Comparison of ENCODE assay signal across 23 mouse cellular contexts in genomic region chr3:24486456-24487112, GRCm38 (mm10).
DNase-seq lines count a peak whose midpoint lies in the region; ATAC-seq and TF ChIP-seq lines count a peak whose summit lies in the region.
"Had no signal": no experiment of that assay in that cellular context is flagged by ENCODE, and none has a peak within 500 bp of the region (broad histone marks: within the 10 kb centered on the region; RNA-seq: fewer than 3 reads in every experiment).

No protein-coding gene starts in this region.

- no peak for TF ChIP-seq CTCF in layer of hippocampus, adult 2 months (conservative IDR thresholded peaks at IDR 0.05)

- peak; percentile 16 to 18 for DNase-seq in layer of hippocampus, adult 2 months (ENCODE audit: low spot score in 2 of 2)
- DNase-seq in layer of hippocampus, adult 8-10 months (ENCODE audit: low spot score in 2 of 2): no peak
- DNase-seq in midbrain, embryonic 14.5 days: peak; percentile 12
- DNase-seq in midbrain, embryonic 11.5 days (ENCODE audit: low spot score, missing footprints): no peak
- DNase-seq in brain, embryonic 18.5 days (ENCODE audit: low read depth, low spot score): peak; percentile 45
- DNase-seq in frontal cortex, postnatal 10 days (ENCODE audit: low spot score in 2 of 2): peak; percentile 13 to 43
- no peak for DNase-seq in ovary, adult 18-20 months (ENCODE audit: low spot score)
- DNase-seq: adrenal gland, adult 2 months; cerebellum, adult 11 months; cerebellum, postnatal 14 days; gastrocnemius, postnatal 14 days; heart, adult 18-20 months; kidney, adult 2 months; kidney, postnatal 25 days; liver, embryonic 13.5 days; thymus, postnatal 36 days had no signal

- no peak overlapping the region for H3K4me3 ChIP-seq in layer of hippocampus, adult 2 months
- no peak overlapping the region for H3K4me3 ChIP-seq in midbrain, embryonic 14.5 days (replicated peaks; ENCODE audit: low read depth, low read length)
- no peak overlapping the region for H3K4me3 ChIP-seq in midbrain, embryonic 11.5 days (ENCODE audit: low read depth, low read length)
- H3K4me3 ChIP-seq: embryonic facial prominence, embryonic 15.5 days; heart, embryonic 13.5 days; hindbrain, embryonic 13.5 days; liver, embryonic 13.5 days; lung, embryonic 15.5 days; midbrain, embryonic 13.5 days; myocyte had no signal

- WGBS in midbrain, embryonic 14.5 days: 60% methylated on average over 4 of the region's 4 CpGs
- 74% methylated on average over 4 of the region's 4 CpGs for WGBS in midbrain, embryonic 11.5 days

- no peak overlapping the region for H3K4me2 ChIP-seq in midbrain, embryonic 14.5 days (ENCODE audit: low read length)
- H3K4me2 ChIP-seq in midbrain, embryonic 11.5 days: no peak overlapping the region
- H3K4me2 ChIP-seq: embryonic facial prominence, embryonic 15.5 days; heart, embryonic 13.5 days; hindbrain, embryonic 13.5 days; liver, embryonic 13.5 days; lung, embryonic 15.5 days; midbrain, embryonic 13.5 days had no signal

- H3K4me1 ChIP-seq in midbrain, embryonic 14.5 days (ENCODE audit: control insufficient read depth, insufficient read depth, low read length): no peaks in the 10 kb centered on the region
- no peaks in the 10 kb centered on the region for H3K4me1 ChIP-seq in midbrain, embryonic 11.5 days (ENCODE audit: control insufficient read depth, insufficient read depth, low read length)
- H3K4me1 ChIP-seq: embryonic facial prominence, embryonic 15.5 days; heart, embryonic 13.5 days; hindbrain, embryonic 13.5 days; liver, embryonic 13.5 days; lung, embryonic 15.5 days; midbrain, embryonic 13.5 days had no signal

- H3K36me3 ChIP-seq in midbrain, embryonic 14.5 days (ENCODE audit: control insufficient read depth, insufficient read depth, low read length): no peaks in the 10 kb centered on the region
- no peaks in the 10 kb centered on the region for H3K36me3 ChIP-seq in midbrain, embryonic 11.5 days (ENCODE audit: control insufficient read depth, insufficient read depth, low read length)
- H3K36me3 ChIP-seq: embryonic facial prominence, embryonic 15.5 days; heart, embryonic 13.5 days; hindbrain, embryonic 13.5 days; liver, embryonic 13.5 days; lung, embryonic 15.5 days; midbrain, embryonic 13.5 days had no signal

- no peaks in the 10 kb centered on the region for H3K27me3 ChIP-seq in midbrain, embryonic 14.5 days (ENCODE audit: control insufficient read depth, insufficient read depth, low read length)
- no peaks in the 10 kb centered on the region for H3K27me3 ChIP-seq in midbrain, embryonic 11.5 days (ENCODE audit: control insufficient read depth, insufficient read depth, low read length)
- H3K27me3 ChIP-seq: embryonic facial prominence, embryonic 15.5 days; heart, embryonic 13.5 days; hindbrain, embryonic 13.5 days; liver, embryonic 13.5 days; lung, embryonic 15.5 days; midbrain, embryonic 13.5 days had no signal

- peak overlapping the region; percentile 10; the same call in 1 of the 2 replicates for H3K27ac ChIP-seq in layer of hippocampus, adult 2 months
- H3K27ac ChIP-seq in midbrain, embryonic 14.5 days (replicated peaks; ENCODE audit: low read depth, low read length): no peak overlapping the region
- no peak overlapping the region for H3K27ac ChIP-seq in midbrain, embryonic 11.5 days (ENCODE audit: low read depth, low read length)
- H3K27ac ChIP-seq: embryonic facial prominence, embryonic 15.5 days; heart, embryonic 13.5 days; hindbrain, embryonic 13.5 days; liver, embryonic 13.5 days; lung, embryonic 15.5 days; midbrain, embryonic 13.5 days had no signal

- H3K9me3 ChIP-seq in midbrain, embryonic 14.5 days (ENCODE audit: control insufficient read depth, low read length): no peaks in the 10 kb centered on the region
- H3K9me3 ChIP-seq in midbrain, embryonic 11.5 days (ENCODE audit: control insufficient read depth, low read length): no peaks in the 10 kb centered on the region
- H3K9me3 ChIP-seq: embryonic facial prominence, embryonic 15.5 days; heart, embryonic 13.5 days; hindbrain, embryonic 13.5 days; liver, embryonic 13.5 days; lung, embryonic 15.5 days; midbrain, embryonic 13.5 days had no signal

- no peak overlapping the region for H3K9ac ChIP-seq in midbrain, embryonic 14.5 days (replicated peaks; ENCODE audit: low read length)
- no peak overlapping the region for H3K9ac ChIP-seq in midbrain, embryonic 11.5 days (ENCODE audit: low read length)
- H3K9ac ChIP-seq: embryonic facial prominence, embryonic 15.5 days; heart, embryonic 13.5 days; hindbrain, embryonic 13.5 days; liver, embryonic 13.5 days; lung, embryonic 15.5 days; midbrain, embryonic 13.5 days had no signal

- ATAC-seq in midbrain, embryonic 14.5 days (ENCODE audit: low FRiP score, low TSS enrichment): no peak
- ATAC-seq in midbrain, embryonic 11.5 days (ENCODE audit: low FRiP score): no peak
- ATAC-seq: inflammation-experienced regulatory T-cells, adult 6 months; midbrain, embryonic 13.5 days had no signal

Comparison
In these comparisons a context has a peak if more than half of its experiments do, and no peak if none do; other contexts are left out.
1. DNase-seq: peak in layer of hippocampus, adult 2 months (2 of 2), midbrain, embryonic 14.5 days (single experiment), brain, embryonic 18.5 days (single experiment) and frontal cortex, postnatal 10 days (2 of 2); none in layer of hippocampus, adult 8-10 months (0 of 2), midbrain, embryonic 11.5 days (single experiment) and ovary, adult 18-20 months (single experiment).